Mouse (Mus musculus): ENCODE measurements around the gene Gm5580. TPM values are rescaled to one million over a fixed set of nuclear protein-coding genes. Genes with fewer than 3 reads are reported as not detected.
"Not testable (repeated sequence)": the region's sequence is repeated elsewhere in the genome, so short reads cannot be mapped to it uniquely, and the experiment has no call there.

The Gm5580 gene
- total RNA-seq (2021) = 1 to 10 TPM; 1.5 to 1.7 TPM
- long read RNA-seq, experiment 1, partial matches to known transcripts = 0 of 1 reads
- long read RNA-seq, experiment 1, other reads (novel, unspliced or antisense) = 0 of 1 reads
- long read RNA-seq, experiment 2 = 0 reads

- DNase-seq = not testable (repeated sequence)
These were observed at the start of gene Gm5580 for GRCm38 (mm10) chr6:116550841-116551240. Gene Gm5580, plus strand, starts transcription at chr6:116551141.

- not testable (repeated sequence) for DNase-seq
These were observed 44.5 kb upstream of the Gm5580 start, which contains the start of gene Olfr212 for GRCm38 (mm10) chr6:116506302-116507003. Gene Olfr212, plus strand, starts transcription at chr6:116506516.

GRCm38 (mm10) chr6:116514832-116515231, 36.1 kb upstream of the Gm5580 start:
- no peak for DNase-seq

- DNase-seq = no peak
These were observed 12.8 kb upstream of the Gm5580 start, which contains the start of gene Olfr213 for GRCm38 (mm10) chr6:116538156-116538555. Gene Olfr213, plus strand, starts transcription at chr6:116538456.

- no peak for DNase-seq
These were observed 8.4 kb upstream of the Gm5580 start for GRCm38 (mm10) chr6:116542500-116542899.

GRCm38 (mm10) chr6:116553935-116554334, 3.0 kb downstream of the Gm5580 start, which contains the start of gene Olfr214:
Gene Olfr214, plus strand, starts transcription at chr6:116554235.
- DNase-seq = no peak

GRCm38 (mm10) chr6:116554952-116555351, 4.0 kb downstream of the Gm5580 start:
- DNase-seq = no peak

GRCm38 (mm10) chr6:116569834-116570233, 18.9 kb downstream of the Gm5580 start:
- DNase-seq = no peak

- no peak for DNase-seq
These were observed 33.2 kb downstream of the Gm5580 start, which contains the start of gene Olfr215 for GRCm38 (mm10) chr6:116584095-116584494. Gene Olfr215, minus strand, starts transcription at chr6:116584195.

- not testable (repeated sequence) for DNase-seq
These were observed 50.0 kb downstream of the Gm5580 start for GRCm38 (mm10) chr6:116600969-116601368.

Other genes with a start within 250 kb of the Gm5580 start
- gene March8, start 213.1 kb upstream of the Gm5580 start, total RNA-seq (2021) = 10 to 100 TPM; 27.4 to 31.3 TPM
- 1 to 10 TPM; 1.9 to 2.7 TPM for gene Alox5, start 90.0 kb upstream of the Gm5580 start, total RNA-seq (2021)
- gene Olfr211, start 62.0 kb upstream of the Gm5580 start, total RNA-seq (2021) = not detected
- gene Olfr212, start 44.6 kb upstream of the Gm5580 start, total RNA-seq (2021) = not detected
- gene Olfr213, start 12.7 kb upstream of the Gm5580 start, total RNA-seq (2021) = not detected
- not detected for gene Olfr214, start 3.1 kb downstream of the Gm5580 start, total RNA-seq (2021)
- not detected for gene Olfr215, start 33.1 kb downstream of the Gm5580 start, total RNA-seq (2021)
- gene Zfp422, start 77.9 kb downstream of the Gm5580 start, total RNA-seq (2021) = 10 to 100 TPM; 19.5 to 19.8 TPM
- 10 to 100 TPM in 1 of 2 experiments, 1 to 10 TPM in 1; 6.2 to 28.1 TPM for gene Depp1, start 99.5 kb downstream of the Gm5580 start, total RNA-seq (2021)
- gene Rassf4, start 122.8 kb downstream of the Gm5580 start, total RNA-seq (2021) = 10 to 100 TPM in 1 of 2 experiments, 1 to 10 TPM in 1; 8.0 to 10.5 TPM
- gene Tmem72, start 165.8 kb downstream of the Gm5580 start, total RNA-seq (2021) = under 1 TPM; 0.16 to 0.23 TPM